Mouse (Mus musculus): ENCODE data around the gene Mapk13.

The Mapk13 gene

DNA sequence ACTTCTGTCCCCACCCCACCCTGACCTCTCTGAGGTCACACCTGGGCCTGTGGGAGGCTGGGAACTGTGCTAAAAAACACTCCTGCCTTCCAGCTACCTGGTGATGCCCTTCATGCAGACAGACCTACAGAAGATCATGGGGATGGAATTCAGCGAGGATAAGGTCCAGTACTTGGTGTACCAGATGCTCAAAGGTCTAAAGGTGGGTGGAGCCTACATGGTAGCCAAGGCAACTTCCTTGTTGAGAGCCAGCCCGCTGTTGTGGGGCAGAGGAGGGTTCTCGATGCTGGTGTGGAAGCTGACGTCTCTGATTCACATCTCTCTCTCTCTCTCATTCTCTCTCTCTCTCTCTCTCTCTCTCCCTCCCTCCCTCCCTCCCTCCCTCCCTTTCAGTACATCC lies 6.1 kb downstream of the Mapk13 start:
- no peak for DNase-seq (ENCODE audit: low spot score in 2 of 2)

DNA sequence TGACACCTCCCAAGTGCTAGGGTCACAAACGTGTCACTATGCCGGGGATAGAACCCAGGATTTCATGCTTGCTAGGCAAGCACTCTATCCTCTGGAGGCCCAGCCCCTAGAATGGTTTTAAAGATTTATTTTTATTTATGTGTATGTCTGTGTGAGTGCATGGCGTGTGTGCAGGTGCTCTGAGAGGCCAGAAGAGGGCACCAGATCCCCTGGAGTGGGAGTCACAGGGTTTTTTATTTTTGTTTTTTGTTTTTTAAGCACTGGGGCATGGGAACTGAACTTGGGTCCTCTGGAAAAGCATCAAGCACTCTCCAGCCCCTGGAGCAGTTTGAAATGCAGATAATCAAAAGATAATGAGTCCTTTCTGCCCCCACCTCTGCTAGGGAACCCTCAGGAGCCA lies 7.7 kb downstream of the Mapk13 start:
- DNase-seq (ENCODE audit: low spot score in 2 of 2), result no peak

DNA sequence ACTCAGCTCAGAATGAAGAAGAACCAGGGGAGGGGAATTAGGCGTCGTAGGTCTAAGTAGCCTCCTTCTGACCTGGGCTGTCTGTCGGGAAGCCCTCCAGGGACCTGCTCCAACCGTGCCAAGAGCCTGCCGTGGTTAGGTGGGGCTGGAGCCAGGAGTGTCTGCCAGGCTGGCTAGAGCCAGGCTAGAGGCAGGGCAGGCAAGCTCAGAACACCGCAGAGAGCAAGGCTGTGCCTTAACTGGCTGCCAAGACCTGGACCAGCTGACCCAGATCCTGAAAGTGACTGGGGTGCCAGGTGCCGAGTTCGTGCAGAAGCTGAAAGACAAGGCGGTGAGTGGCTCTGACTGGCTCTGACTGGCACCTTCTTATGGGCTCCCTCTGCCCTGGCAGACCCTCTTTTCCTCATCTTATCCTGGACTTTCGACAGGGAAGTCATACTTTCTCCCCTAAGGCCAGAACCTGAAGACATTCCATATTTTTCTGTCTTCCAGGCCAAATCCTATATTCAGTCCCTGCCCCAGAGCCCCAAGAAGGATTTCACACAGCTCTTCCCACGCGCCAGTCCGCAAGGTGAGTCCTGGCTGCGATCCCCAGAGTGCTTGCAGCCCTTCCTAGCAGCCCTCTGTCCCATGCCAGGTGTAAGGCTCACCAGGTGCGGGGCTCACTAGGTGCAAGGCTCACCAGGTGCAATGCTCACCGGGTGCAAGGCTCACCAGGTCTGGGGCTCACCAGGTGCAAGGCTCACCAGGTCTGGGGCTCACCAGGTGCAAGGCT lies 8.3 kb downstream of the Mapk13 start:
- no peak for DNase-seq (ENCODE audit: low spot score in 2 of 2)

DNA sequence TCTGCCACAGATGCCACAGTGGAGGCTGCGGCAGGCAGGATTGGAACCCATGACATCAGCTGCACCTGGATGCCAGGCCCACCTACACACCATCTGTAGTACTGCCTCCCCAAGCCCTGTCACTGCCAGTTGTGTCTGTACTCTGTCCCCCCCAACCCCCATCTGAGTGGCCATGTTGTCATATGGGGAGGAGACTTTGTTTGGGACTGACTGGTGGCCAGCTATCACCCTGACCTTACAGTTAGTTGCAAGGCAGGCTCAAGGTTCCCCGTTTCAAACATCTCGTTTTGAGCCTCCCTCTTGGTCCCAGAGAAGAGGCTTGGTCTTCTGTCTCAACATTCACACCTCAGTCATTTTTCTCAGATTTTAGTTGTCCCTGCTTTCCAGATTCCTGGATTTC lies 10.6 kb downstream of the Mapk13 start:
- no peak for DNase-seq (ENCODE audit: low spot score in 2 of 2)

DNA sequence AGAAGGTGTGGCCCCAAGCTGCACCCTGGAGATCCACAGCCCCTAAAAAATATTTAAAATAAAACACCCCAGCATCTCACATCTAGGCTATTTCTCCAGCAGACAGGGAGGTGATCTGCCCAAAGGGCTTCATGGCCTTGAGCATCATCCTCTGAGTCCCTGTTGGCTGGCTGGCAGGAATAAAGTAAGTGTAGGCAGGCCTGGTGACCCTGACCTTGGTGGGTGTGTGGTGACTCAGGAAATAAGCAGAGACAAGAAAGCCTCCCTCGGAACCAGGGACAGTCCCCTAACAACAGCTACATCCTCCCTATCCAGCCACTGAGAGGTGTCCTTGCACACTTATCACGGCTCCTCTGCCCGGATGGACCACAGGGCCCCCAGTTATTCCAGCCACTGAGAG lies 11.7 kb downstream of the Mapk13 start:
- no peak for DNase-seq (ENCODE audit: low spot score in 2 of 2)

DNA sequence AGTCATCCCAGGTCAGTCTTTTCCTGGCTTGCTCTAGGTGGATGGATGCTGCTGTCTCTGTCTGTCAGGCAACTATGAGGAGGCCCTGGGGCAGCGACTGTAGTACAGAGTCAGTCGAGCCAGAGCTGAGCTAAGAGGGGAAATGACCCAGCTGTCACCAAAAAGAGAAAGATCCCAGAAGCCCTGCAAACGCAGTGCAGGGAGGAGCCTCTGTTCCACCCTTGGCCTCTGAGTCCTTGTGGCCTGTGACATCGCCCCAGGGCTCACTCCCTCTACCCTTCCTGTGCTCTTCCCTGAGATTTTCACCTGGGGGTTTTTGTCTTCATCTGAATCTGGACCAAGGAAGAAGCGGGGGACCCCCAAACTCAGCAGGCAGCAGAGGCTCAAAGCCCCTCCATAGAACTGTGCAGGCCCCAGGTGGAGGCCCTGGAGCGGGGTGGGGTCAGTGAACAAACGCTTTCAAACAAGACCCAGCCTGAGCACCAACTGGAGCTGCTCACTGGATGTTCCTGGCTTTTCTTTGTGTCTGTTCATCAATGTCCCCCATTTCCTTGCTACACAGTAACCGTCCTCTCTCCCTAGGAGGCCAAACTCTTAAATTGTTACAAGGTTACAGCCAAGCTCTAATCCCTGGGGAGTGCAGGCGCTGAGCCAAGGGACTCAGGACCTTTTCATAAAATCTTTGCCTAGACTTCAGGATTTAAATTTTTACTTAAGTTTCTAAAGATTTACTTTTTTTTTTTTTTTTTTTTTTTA lies 12.4 kb downstream of the Mapk13 start:
- no peak for DNase-seq (ENCODE audit: low spot score in 2 of 2)

DNA sequence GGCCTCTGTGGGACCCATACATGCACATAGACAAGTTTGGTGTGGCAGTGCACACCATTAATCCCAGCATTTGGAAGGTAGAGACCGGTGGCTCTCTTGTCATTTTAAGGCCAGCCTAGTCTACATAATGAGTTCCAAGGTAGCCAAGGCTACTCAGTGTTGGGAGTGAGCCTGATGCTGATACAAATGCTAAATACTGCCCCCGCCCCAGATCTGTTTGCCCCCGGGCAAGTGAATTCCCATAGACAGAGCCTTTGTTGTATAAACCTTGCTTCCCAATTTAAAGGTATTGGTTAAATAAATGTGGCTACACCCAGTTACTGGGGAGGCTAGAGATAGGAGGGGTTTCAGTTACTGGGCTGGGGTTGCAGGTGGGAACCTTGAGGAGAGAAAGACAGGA lies 15.9 kb downstream of the Mapk13 start:
- no peak for DNase-seq (ENCODE audit: low spot score in 2 of 2)

DNA sequence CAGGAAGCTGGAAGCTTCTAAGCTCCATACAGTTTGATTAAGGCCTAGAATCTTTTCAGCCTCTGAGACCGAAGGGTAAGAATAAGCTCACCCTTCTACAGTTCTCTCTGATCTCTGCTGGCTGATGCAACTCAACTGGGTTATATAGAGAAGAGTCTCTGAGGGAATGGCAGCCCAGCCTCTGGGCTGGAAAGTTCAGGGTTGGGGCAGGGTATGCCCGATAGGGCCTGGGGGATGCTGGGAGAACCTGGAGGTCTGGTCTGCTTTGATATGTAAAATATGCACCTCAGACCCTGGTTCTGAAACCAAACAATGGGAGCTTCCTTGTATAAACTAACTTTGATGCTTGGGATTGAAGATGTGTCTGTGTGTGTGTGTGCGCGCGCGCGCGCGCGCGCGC lies 18.4 kb downstream of the Mapk13 start:
- DNase-seq (ENCODE audit: low spot score in 2 of 2), result no peak

DNA sequence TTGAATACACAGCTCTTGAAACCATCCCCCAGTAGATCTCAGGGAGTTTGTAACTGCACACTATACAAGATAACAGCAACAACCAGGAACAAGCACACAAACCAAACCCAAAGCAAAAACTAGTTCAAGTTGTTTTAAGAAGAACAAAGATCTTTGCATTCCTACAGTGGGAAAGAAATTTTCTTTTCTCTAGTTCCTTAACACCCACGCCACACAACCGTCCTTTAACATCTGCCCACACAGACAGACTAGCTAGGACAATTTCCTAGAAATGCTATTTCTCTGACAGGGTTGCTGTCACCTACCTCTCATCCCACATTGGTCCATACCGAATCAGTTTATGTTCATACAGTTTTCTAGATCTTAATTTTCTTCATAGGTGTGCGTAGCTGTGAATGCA lies 27.9 kb downstream of the Mapk13 start:
- no peak for DNase-seq (ENCODE audit: low spot score in 2 of 2)

DNA sequence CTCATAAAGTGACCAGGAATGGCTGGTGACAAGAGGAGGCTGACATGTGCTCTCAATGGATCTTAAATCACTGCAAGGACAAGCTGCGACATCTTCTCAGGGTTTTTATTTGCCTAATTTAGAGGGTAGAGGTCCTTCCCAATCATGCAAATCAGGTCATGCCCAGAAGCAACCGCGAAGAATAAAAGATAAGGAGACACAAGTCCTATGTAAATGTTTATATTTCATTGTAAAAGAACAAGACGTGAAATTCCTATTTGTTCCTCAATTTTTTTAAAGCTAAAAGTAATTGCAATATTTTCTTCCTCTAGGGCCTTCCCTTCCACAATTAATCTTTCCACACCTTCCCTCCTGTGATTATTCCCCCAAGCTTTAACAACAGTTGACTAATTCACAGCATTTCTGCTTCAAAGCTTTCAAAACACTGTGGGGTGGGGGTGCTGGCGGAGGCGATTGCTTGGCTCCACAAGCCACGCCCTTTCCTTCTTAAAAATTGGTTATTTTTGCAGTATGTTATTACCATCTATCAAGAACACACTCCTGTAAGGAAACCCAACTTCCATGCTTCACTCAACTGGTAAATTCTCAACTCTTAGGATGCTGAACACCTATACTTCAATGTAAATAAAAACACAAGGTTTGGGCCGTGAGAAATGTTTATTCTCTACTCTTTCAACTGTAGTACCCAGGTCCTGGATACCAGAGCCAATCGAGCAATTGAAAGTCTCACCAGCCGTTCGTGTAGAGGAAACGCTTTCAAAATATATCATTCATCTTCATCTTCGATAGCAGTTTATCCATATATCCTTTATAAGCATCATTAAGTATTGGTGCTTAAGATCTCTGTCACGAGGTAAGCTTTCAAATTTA lies 30.4 kb downstream of the Mapk13 start:
- DNase-seq (ENCODE audit: low spot score in 2 of 2), result peak in 1 of 2 experiments; percentile 46

DNA sequence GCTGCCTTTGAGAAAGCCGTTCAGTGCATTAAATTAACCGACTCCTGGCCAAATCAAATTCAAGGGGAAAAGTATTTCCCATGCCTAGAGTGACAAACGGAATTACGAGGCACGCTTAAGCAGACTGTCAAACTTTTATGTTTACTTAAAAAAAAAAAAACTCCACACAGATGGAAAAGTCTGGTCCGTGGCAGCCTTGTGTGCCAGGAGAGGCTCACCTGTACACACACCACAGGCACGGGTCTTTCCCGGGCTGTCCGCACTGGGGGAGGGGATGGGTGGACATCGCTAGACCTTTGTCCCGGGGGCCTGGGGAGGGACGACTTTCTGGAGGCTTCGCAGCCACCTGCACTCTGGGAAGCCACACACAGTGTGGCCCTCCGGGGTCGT lies 31.2 kb downstream of the Mapk13 start:
- DNase-seq (ENCODE audit: low spot score in 2 of 2), result no peak

DNA sequence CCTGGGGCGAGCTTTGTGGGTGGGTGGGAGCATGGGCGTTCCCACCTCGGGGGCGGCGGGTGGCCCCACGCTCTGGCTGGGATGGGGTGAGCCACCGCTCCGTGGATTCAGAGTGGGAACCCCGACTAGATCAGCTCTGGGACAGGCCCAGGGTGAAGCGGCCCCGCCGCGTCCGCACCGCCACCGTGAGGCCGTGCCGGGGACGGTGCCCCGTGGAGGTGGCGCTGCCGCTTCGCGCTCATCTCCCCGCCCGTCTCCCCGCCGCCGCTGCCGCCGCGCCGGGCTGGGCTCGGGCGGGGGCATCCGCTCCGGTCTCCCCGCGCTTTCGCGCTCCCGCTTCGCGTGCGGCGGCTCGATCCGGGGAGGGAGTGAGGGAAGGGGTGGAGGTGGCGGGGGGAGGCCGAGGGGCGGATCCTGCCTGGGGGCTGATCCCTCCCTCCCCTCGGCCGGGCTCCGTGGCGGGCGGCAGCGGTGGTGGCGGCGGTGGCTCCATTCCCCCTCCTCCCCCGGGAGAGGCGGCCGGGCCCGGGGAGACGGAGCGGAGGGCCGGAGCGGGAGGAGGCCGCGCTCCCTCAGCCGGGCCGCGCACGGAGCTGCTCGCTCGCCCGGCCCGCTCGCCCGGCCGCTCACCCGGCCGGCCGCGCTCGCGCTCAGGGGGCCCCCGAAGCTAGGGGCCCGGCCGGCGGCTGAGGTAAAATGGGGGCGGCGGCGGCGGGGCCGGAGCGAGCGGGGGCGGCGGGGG lies 31.7 kb downstream of the Mapk13 start, which contains the start of gene Brpf3:
Gene Brpf3, plus strand, starts transcription at position 420 of the 742 bp plus-strand sequence.
- DNase-seq (ENCODE audit: low spot score in 2 of 2), result peak; percentile 85 to 94

DNA sequence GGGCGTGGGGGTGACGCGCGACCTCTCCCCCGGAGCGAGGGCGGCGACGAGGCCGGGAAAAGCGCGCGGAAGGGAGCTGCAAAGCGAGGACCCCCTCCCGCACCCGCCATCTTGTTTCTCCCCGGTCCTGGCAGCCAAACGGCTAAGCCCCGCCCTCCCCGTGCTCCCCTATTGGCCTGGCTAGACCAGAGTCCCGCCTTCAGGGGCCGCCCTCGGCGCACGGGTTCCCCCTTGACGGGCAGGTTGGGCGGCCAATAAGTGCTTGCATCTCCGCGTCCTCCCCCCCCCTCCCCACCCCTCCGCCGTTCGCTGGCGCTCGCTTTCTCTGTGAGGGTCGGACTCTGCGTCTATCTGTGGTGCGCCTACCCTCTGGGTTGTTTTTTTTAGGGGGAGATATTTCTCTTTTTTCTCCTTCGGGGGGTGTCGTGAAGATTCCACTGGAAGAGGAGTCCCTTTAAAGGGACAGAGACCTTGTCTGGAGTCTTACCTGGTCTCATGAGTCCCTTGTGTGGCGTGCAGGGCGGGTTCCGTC lies 32.4 kb downstream of the Mapk13 start:
- peak; percentile 100 for DNase-seq (ENCODE audit: low spot score in 2 of 2)

DNA sequence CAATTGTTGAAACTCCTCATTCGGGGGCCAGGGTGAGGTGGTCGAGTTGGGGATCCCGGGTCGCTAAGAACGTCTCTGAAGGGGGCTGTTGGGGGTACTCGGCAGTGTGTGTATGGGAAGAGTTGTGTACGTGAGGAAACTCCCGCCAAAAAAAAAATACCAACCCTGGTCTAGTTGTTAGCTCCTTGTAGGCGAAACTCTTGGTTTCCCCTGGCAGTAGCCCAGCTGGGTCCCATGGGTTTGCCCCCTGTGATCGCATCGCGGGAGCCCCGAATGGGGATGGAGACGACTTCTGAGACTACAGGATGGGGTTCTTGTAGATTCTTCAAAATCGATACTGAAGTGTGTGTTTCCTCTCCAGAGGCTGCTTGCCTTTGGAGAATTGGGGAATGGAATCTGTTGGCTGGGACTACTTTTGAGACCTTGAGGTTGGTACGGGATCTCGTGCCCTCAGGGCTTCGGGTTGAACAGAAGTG lies 32.9 kb downstream of the Mapk13 start:
- DNase-seq (ENCODE audit: low spot score in 2 of 2), result no peak

DNA sequence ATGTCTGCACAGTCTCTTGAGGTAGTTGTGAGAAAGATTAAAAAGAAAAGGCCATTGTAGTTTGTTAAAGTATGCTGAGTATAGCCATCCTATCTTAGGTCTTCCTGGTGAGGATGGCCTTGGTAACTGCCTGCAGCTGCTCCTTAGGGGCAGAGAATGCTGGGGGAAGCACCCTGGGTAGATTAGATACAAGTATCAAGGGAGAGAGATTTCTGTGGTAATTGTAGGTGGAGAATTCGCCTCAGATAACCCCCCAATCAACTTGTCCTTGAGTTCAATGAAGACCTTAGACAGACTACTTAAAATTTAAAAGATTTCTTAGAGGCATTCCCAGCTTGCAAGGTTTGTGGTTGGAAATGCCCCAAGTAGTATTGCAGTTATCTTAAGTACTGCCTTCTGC lies 34.2 kb downstream of the Mapk13 start:
- DNase-seq (ENCODE audit: low spot score in 2 of 2), result no peak

DNA sequence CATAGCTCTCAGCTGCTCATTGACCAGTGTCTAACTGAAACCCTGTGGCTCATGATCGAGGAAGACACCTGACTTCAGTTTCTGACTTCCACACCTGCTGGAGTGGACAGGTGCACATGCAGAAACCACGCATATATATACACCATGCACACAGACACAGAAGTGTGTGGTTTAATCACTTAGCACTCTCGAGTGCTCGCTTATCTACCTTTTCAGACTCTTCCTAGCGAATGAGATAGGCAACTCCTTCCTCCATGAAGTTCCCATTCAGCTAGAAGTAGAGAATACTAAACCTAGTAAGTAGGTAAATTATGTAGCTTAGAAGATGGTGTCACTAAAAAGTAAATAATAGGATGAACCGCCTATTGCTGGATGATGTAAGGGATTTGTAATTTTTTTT lies 35.9 kb downstream of the Mapk13 start:
- no peak for DNase-seq (ENCODE audit: low spot score in 2 of 2)

DNA sequence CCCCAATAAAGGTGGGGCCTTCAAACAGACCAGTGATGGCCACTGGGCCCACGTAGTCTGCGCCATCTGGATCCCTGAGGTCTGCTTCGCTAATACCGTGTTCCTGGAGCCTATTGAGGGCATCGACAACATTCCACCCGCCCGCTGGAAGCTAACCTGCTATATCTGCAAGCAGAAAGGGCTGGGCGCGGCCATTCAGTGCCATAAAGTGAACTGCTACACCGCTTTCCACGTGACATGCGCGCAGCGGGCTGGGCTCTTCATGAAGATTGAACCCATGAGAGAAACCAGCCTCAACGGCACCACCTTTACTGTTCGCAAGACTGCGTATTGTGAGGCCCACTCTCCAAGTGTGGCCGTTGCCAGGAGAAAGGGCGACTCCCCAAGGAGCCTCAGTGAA lies 37.7 kb downstream of the Mapk13 start:
- DNase-seq (ENCODE audit: low spot score in 2 of 2), result no peak

DNA sequence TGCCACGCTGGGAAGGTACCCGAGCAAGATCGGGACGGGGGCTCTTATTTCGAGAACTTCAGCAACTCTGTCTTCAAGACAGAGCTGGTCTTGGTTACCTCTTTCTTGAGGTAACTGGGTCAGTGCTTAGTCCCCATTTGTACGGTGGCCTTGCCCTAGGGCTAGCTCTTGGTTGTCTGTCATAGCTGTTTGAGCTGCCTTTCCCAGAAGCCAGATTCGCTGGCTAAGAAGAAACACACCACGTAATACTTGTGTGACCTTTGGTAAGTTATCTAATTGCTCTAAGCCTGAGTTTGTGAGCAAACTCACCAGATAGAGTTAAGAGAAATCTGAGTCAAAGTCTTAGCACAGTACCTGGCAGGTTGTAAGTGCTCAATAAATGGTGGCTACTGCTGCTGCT lies 39.6 kb downstream of the Mapk13 start:
- peak in 1 of 2 experiments; percentile 60 for DNase-seq (ENCODE audit: low spot score in 2 of 2)

DNA sequence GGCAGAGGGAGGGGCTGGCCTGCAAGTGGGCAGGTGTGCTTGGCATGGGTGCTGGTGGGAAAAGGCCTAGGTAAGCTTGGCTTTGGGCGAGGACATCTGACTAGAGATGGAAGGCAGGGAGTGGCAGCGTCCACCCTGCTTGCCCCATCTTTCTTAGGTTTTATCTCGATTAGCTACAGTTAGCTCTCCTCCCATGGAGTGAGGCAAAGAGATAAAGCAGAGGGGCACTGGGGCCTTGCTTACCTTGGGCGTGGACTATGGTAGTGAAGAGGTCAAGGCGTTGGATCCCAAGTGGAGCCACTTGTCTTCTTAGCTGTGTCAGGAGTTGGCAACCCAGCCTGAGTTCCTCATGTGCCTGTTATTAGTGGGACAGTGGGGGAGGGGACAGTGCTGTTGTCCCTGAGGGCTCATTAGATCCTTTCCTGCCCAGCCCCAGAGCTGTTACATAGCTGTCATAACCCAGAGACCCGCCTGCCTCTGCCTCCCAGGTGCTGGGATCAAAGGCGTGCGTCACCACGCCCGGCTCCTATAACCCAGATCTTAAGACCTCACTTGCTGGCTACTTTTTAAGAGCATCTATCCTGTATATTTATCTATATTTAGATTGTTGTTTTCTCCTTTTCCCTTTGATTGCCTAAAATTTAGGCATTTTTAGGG lies 40.2 kb downstream of the Mapk13 start:
- peak; percentile 60 to 69 for DNase-seq (ENCODE audit: low spot score in 2 of 2)

DNA sequence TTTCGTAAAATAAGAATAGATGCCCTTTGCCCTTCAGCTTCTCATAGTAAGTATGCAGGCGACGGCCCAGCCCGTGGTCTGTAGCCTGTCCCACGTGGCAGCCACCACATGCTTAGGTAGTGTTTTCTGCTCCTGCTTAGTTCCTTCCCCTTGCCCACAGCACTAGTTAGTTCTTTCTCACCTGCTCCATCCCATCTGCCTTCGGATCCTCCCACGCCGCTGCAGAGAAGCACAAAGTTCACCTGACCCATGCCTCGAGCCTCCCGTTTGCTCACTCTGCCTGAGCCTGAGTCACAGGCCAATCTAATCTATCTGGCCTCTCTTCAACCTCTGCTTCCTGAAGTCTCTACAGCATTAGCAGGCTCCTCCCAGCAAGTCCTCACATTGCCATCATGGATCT lies 43.2 kb downstream of the Mapk13 start:
- no peak for DNase-seq (ENCODE audit: low spot score in 2 of 2)

Measured in spleen, postnatal 4 days (tissue).